Mouse (Mus musculus) liver, embryonic 15.5 days (tissue): ENCODE results near the gene Galr2. TPM values are rescaled to one million over a fixed set of nuclear protein-coding genes. Genes with fewer than 3 reads are reported as not detected.

Experiments
- polyA plus RNA-seq: library from polyadenylated mRNA; unstranded; fragments of >200 nt; fragmentation: Nextera tagmentation; extraction: Ambion mirVana; gene quantifications from 2 replicates; pipeline ENCODE4 v1.2.1, GENCODE M21; 2015

Gene Galr2
- polyA plus RNA-seq, 1 experiment from 2014 or later: not detected

Other genes starting within 250 kb of the Galr2 start
- 21.4 and 23.3 TPM in 2 replicates for gene Unc13d, start 203.0 kb upstream of the Galr2 start, polyA plus RNA-seq
- 83.9 and 93.0 TPM in 2 replicates for gene Wbp2, start 193.9 kb upstream of the Galr2 start, polyA plus RNA-seq
- gene Trim47, start 153.7 kb upstream of the Galr2 start, polyA plus RNA-seq: 5.4 and 7.6 TPM in 2 replicates
- gene Trim65, start 149.8 kb upstream of the Galr2 start, polyA plus RNA-seq: 1.2 and 1.5 TPM in 2 replicates
- gene Mrpl38, start 142.1 kb upstream of the Galr2 start, polyA plus RNA-seq: 48.8 and 51.1 TPM in 2 replicates
- gene Fbf1, start 112.8 kb upstream of the Galr2 start, polyA plus RNA-seq: 6.1 and 7.5 TPM in 2 replicates
- 27.5 and 33.1 TPM in 2 replicates for gene Ten1, start 82.1 kb upstream of the Galr2 start, polyA plus RNA-seq
- 32.5 and 41.8 TPM in 2 replicates for gene Acox1, start 81.9 kb upstream of the Galr2 start, polyA plus RNA-seq
- gene Evpl, start 42.9 kb upstream of the Galr2 start, polyA plus RNA-seq: 0.08 and 0.12 TPM in 2 replicates
- 37.2 and 40.2 TPM in 2 replicates for gene Srp68, start 6.7 kb upstream of the Galr2 start, polyA plus RNA-seq
- 19.1 and 20.1 TPM in 2 replicates for gene Exoc7, start 26.3 kb downstream of the Galr2 start, polyA plus RNA-seq
- gene Foxj1, start 54.5 kb downstream of the Galr2 start, polyA plus RNA-seq: 0.78 and 1.1 TPM in 2 replicates
- 1.0 and 1.4 TPM in 2 replicates for gene Rnf157, start 132.1 kb downstream of the Galr2 start, polyA plus RNA-seq
- 33.1 and 33.9 TPM in 2 replicates for gene Ubald2, start 153.2 kb downstream of the Galr2 start, polyA plus RNA-seq
- not detected in 2 replicates for gene Qrich2, start 185.3 kb downstream of the Galr2 start, polyA plus RNA-seq
- gene Prpsap1, start 213.3 kb downstream of the Galr2 start, polyA plus RNA-seq: 45.1 and 49.0 TPM in 2 replicates
- 28.8 and 32.7 TPM in 2 replicates for gene Sphk1, start 250.0 kb downstream of the Galr2 start, polyA plus RNA-seq